Mouse (Mus musculus): ENCODE results near the gene Cntfr. TPM values are rescaled to one million over a fixed set of nuclear protein-coding genes. Genes with fewer than 3 reads are reported as not detected.

The Cntfr gene
- polyA plus RNA-seq, 1 experiment from 2014 or later: 19.0 TPM

Other genes starting within 250 kb of the Cntfr start
- 7.3 and 8.9 TPM in 2 replicates for gene Kif24, start 232.2 kb downstream of the Cntfr start, polyA plus RNA-seq (2015; fragmentation: Nextera tagmentation; extraction: Ambion mirVana)
- gene Nudt2, start 231.9 kb downstream of the Cntfr start, polyA plus RNA-seq (2015; fragmentation: Nextera tagmentation; extraction: Ambion mirVana): 47.0 and 47.1 TPM in 2 replicates
- gene AI464131, start 194.0 kb downstream of the Cntfr start, polyA plus RNA-seq (2015; fragmentation: Nextera tagmentation; extraction: Ambion mirVana): 7.6 and 7.7 TPM in 2 replicates
- gene 1110017D15Rik, start 179.8 kb downstream of the Cntfr start, polyA plus RNA-seq (2015; fragmentation: Nextera tagmentation; extraction: Ambion mirVana): 15.1 and 31.4 TPM in 2 replicates
- gene Fam219a, start 127.6 kb downstream of the Cntfr start, polyA plus RNA-seq (2015; fragmentation: Nextera tagmentation; extraction: Ambion mirVana): 3.2 and 3.6 TPM in 2 replicates
- 3.3 and 4.6 TPM in 2 replicates for gene Dnaic1, start 127.3 kb downstream of the Cntfr start, polyA plus RNA-seq (2015; fragmentation: Nextera tagmentation; extraction: Ambion mirVana)
- gene Enho, start 56.8 kb downstream of the Cntfr start, polyA plus RNA-seq (2015; fragmentation: Nextera tagmentation; extraction: Ambion mirVana): 23.8 and 27.3 TPM in 2 replicates
- gene Il11ra1, start 2.9 kb upstream of the Cntfr start, polyA plus RNA-seq (2015; fragmentation: Nextera tagmentation; extraction: Ambion mirVana): 407 and 429 TPM in 2 replicates
- 70.0 and 79.8 TPM in 2 replicates for gene Rpp25l, start 16.4 kb upstream of the Cntfr start, polyA plus RNA-seq (2015; fragmentation: Nextera tagmentation; extraction: Ambion mirVana)
- gene Dctn3, start 26.1 kb upstream of the Cntfr start, polyA plus RNA-seq (2015; fragmentation: Nextera tagmentation; extraction: Ambion mirVana): 139 and 146 TPM in 2 replicates
- gene Arid3c, start 34.1 kb upstream of the Cntfr start, polyA plus RNA-seq (2015; fragmentation: Nextera tagmentation; extraction: Ambion mirVana): 0.12 and 0.16 TPM in 2 replicates
- 41.4 and 45.5 TPM in 2 replicates for gene Galt, start 58.1 kb upstream of the Cntfr start, polyA plus RNA-seq (2015; fragmentation: Nextera tagmentation; extraction: Ambion mirVana)
- 75.9 and 79.7 TPM in 2 replicates for gene Sigmar1, start 59.1 kb upstream of the Cntfr start, polyA plus RNA-seq (2015; fragmentation: Nextera tagmentation; extraction: Ambion mirVana)
- 36.5 and 43.8 TPM in 2 replicates for gene Ccl27a, start 77.2 kb upstream of the Cntfr start, polyA plus RNA-seq (2015; fragmentation: Nextera tagmentation; extraction: Ambion mirVana)
- gene Gm21541, start 206.5 kb upstream of the Cntfr start, polyA plus RNA-seq (2015; fragmentation: Nextera tagmentation; extraction: Ambion mirVana): 39.2 and 41.8 TPM in 2 replicates
- gene Gm20878, start 244.5 kb upstream of the Cntfr start, polyA plus RNA-seq (2015; fragmentation: Nextera tagmentation; extraction: Ambion mirVana): 2.6 and 3.7 TPM in 2 replicates